Mouse (Mus musculus) liver, postnatal 0 days (tissue): Measurements from ENCODE around the gene Adprhl2.

Experiments
- CTCF ChIP-seq: sonication (generic); IDR thresholded peaks from 2 replicates; pipeline ENCODE4 v1.5.1; 2016; ENCODE audit warnings: antibody characterized with exemption, low read depth
- EP300 ChIP-seq: IDR thresholded peaks from 2 replicates; pipeline ENCODE4 v1.6.1; 2016; ENCODE audit warnings: antibody characterized with exemption, low read depth, mild to moderate bottlenecking

- TF ChIP-seq CTCF, result no peak
- TF ChIP-seq EP300, result no peak
Observed at GRCm38 (mm10) chr4:126291196-126291595, 30.3 kb downstream of the Adprhl2 start.
